Mouse (Mus musculus): Measurements from ENCODE around the gene Ube2ql1. TPM values are rescaled to one million over a fixed set of nuclear protein-coding genes. Genes with fewer than 3 reads are reported as not detected.

Gene Ube2ql1
- polyA plus RNA-seq (2015; fragmentation: Nextera tagmentation; extraction: Ambion mirVana): 36.3 and 40.6 TPM in 2 replicates

- H3K4me2 ChIP-seq: peak within 1 kb of the TSS; percentile 91
- H3K27ac ChIP-seq (replicated peaks): peak within 1 kb of the TSS; percentile 97
- peaks cover 43% of the 10 kb centered on the region for H3K4me1 ChIP-seq
- peak within 1 kb of the TSS; percentile 94 for H3K9ac ChIP-seq (replicated peaks)
- H3K9me3 ChIP-seq (replicated peaks): no peaks in the 10 kb centered on the region
- under 1% methylated on average over 40 of the region's 46 CpGs for WGBS
- peak within 1 kb of the TSS; percentile 89 for H3K4me3 ChIP-seq (replicated peaks)
- peak; percentile 95 for ATAC-seq (ENCODE audit: low FRiP score)
- no peaks in the 10 kb centered on the region for H3K27me3 ChIP-seq (replicated peaks)
- H3K36me3 ChIP-seq: no peaks in the 10 kb centered on the region
Observed at GRCm38 (mm10) chr13:69739759-69740135, at the start of gene Ube2ql1. TSS of gene Ube2ql1 (minus strand) at chr13:69739889.

- ATAC-seq (ENCODE audit: low FRiP score): no peak
- H3K9me3 ChIP-seq (replicated peaks): no peaks in the 10 kb centered on the region
- WGBS: 64% methylated on average over 5 of the region's 5 CpGs
Observed at GRCm38 (mm10) chr13:69788704-69789103, 49.0 kb upstream of the Ube2ql1 start.

GRCm38 (mm10) chr13:69778221-69778620 lies 38.5 kb upstream of the Ube2ql1 start:
- Histone ChIP-seq H3K9ac (replicated peaks) (no peak overlapping the region), H3K4me2 (no peak overlapping the region), H3K27ac (replicated peaks) (no peak overlapping the region), H3K4me1 (no peaks in the 10 kb centered on the region), H3K9me3 (replicated peaks) (no peaks in the 10 kb centered on the region), H3K4me3 (replicated peaks) (no peak overlapping the region), H3K27me3 (replicated peaks) (no peaks in the 10 kb centered on the region), H3K36me3 (no peaks in the 10 kb centered on the region)
- ATAC-seq (ENCODE audit: low FRiP score): no peak
- 91% methylated on average over 19 of the region's 19 CpGs for WGBS

More at GRCm38 (mm10) chr13:69788704-69789103, 49.0 kb upstream of the Ube2ql1 start:
- Histone ChIP-seq H3K4me3 (replicated peaks) (no peak overlapping the region), H3K36me3 (no peaks in the 10 kb centered on the region), H3K27me3 (replicated peaks) (no peaks in the 10 kb centered on the region), H3K9ac (replicated peaks) (no peak overlapping the region), H3K4me2 (no peak overlapping the region), H3K27ac (replicated peaks) (no peak overlapping the region), H3K4me1 (peaks cover 11% of the 10 kb centered on the region)

GRCm38 (mm10) chr13:69772358-69772757 lies 32.7 kb upstream of the Ube2ql1 start:
- Histone ChIP-seq H3K36me3 (no peaks in the 10 kb centered on the region), H3K9ac (replicated peaks) (no peak overlapping the region), H3K4me3 (replicated peaks) (no peak overlapping the region), H3K4me2 (no peak overlapping the region), H3K9me3 (replicated peaks) (no peaks in the 10 kb centered on the region), H3K27ac (replicated peaks) (no peak overlapping the region), H3K27me3 (replicated peaks) (no peaks in the 10 kb centered on the region), H3K4me1 (0 out of 2 replicates have a peak, but pooled peaks cover 2% of the 10 kb centered on the region)
- no peak for ATAC-seq (ENCODE audit: low FRiP score)
- 86% methylated on average over 4 of the region's 4 CpGs for WGBS

GRCm38 (mm10) chr13:69770538-69771456 lies 31.1 kb upstream of the Ube2ql1 start:
- Histone ChIP-seq H3K4me3 (replicated peaks) (no peak overlapping the region), H3K9me3 (replicated peaks) (no peaks in the 10 kb centered on the region), H3K36me3 (no peaks in the 10 kb centered on the region), H3K4me1 (0 out of 2 replicates have a peak, but pooled peaks cover 2% of the 10 kb centered on the region), H3K27ac (replicated peaks) (peak overlapping the region; percentile 54; the same call in 1 of the 2 replicates), H3K4me2 (no peak overlapping the region), H3K9ac (replicated peaks) (no peak overlapping the region), H3K27me3 (replicated peaks) (no peaks in the 10 kb centered on the region)
- ATAC-seq (ENCODE audit: low FRiP score): peak; percentile 59
- WGBS: 71% methylated on average over 12 of the region's 12 CpGs

GRCm38 (mm10) chr13:69768152-69768551 lies 28.5 kb upstream of the Ube2ql1 start:
- Histone ChIP-seq H3K4me1 (0 out of 2 replicates have a peak, but pooled peaks cover 2% of the 10 kb centered on the region), H3K36me3 (no peaks in the 10 kb centered on the region), H3K27me3 (replicated peaks) (no peaks in the 10 kb centered on the region), H3K9ac (replicated peaks) (no peak overlapping the region), H3K27ac (replicated peaks) (no peak overlapping the region), H3K9me3 (replicated peaks) (no peaks in the 10 kb centered on the region), H3K4me3 (replicated peaks) (no peak overlapping the region), H3K4me2 (no peak overlapping the region)
- 93% methylated on average over 10 of the region's 10 CpGs for WGBS
- no peak for ATAC-seq (ENCODE audit: low FRiP score)

GRCm38 (mm10) chr13:69764646-69765045 lies 25.0 kb upstream of the Ube2ql1 start:
- Histone ChIP-seq H3K4me1 (no peaks in the 10 kb centered on the region), H3K36me3 (no peaks in the 10 kb centered on the region), H3K27me3 (replicated peaks) (no peaks in the 10 kb centered on the region), H3K27ac (replicated peaks) (no peak overlapping the region), H3K9ac (replicated peaks) (no peak overlapping the region), H3K9me3 (replicated peaks) (no peaks in the 10 kb centered on the region), H3K4me2 (no peak overlapping the region), H3K4me3 (replicated peaks) (no peak overlapping the region)
- 63% methylated on average over 9 of the region's 9 CpGs for WGBS
- no peak for ATAC-seq (ENCODE audit: low FRiP score)

GRCm38 (mm10) chr13:69761393-69761792 lies 21.7 kb upstream of the Ube2ql1 start:
- ATAC-seq (ENCODE audit: low FRiP score): no peak
- no peaks in the 10 kb centered on the region for H3K4me1 ChIP-seq
- H3K27me3 ChIP-seq (replicated peaks): no peaks in the 10 kb centered on the region
- H3K4me2 ChIP-seq: no peak overlapping the region
- H3K9ac ChIP-seq (replicated peaks): no peak overlapping the region
- H3K9me3 ChIP-seq (replicated peaks): no peaks in the 10 kb centered on the region
- 0 out of 2 replicates have a peak overlapping the region, but pooled peaks have one; percentile 41 for H3K27ac ChIP-seq (replicated peaks)
- H3K36me3 ChIP-seq: no peaks in the 10 kb centered on the region
- 69% methylated on average over 10 of the region's 10 CpGs for WGBS
- H3K4me3 ChIP-seq (replicated peaks): no peak overlapping the region

GRCm38 (mm10) chr13:69758979-69759378 lies 19.3 kb upstream of the Ube2ql1 start:
- H3K27ac ChIP-seq (replicated peaks): no peak overlapping the region
- no peak overlapping the region for H3K4me2 ChIP-seq
- 81% methylated on average over 6 of the region's 6 CpGs for WGBS
- H3K9me3 ChIP-seq (replicated peaks): no peaks in the 10 kb centered on the region
- no peak for ATAC-seq (ENCODE audit: low FRiP score)
- no peak overlapping the region for H3K4me3 ChIP-seq (replicated peaks)
- H3K36me3 ChIP-seq: no peaks in the 10 kb centered on the region
- H3K27me3 ChIP-seq (replicated peaks): no peaks in the 10 kb centered on the region
- H3K4me1 ChIP-seq: no peaks in the 10 kb centered on the region
- H3K9ac ChIP-seq (replicated peaks): no peak overlapping the region

GRCm38 (mm10) chr13:69752875-69753274 lies 13.2 kb upstream of the Ube2ql1 start:
- no peaks in the 10 kb centered on the region for H3K4me1 ChIP-seq
- H3K27ac ChIP-seq (replicated peaks): no peak overlapping the region
- no peak overlapping the region for H3K4me3 ChIP-seq (replicated peaks)
- no peaks in the 10 kb centered on the region for H3K9me3 ChIP-seq (replicated peaks)
- H3K36me3 ChIP-seq: no peaks in the 10 kb centered on the region
- H3K9ac ChIP-seq (replicated peaks): no peak overlapping the region
- 0 out of 2 replicates have a peak, but pooled peaks cover 3% of the 10 kb centered on the region for H3K27me3 ChIP-seq (replicated peaks)
- H3K4me2 ChIP-seq: no peak overlapping the region
- 89% methylated on average over 2 of the region's 2 CpGs for WGBS
- ATAC-seq (ENCODE audit: low FRiP score): no peak

GRCm38 (mm10) chr13:69751510-69751909 lies 11.8 kb upstream of the Ube2ql1 start:
- no peaks in the 10 kb centered on the region for H3K36me3 ChIP-seq
- H3K27ac ChIP-seq (replicated peaks): no peak overlapping the region
- H3K4me2 ChIP-seq: no peak overlapping the region
- no peaks in the 10 kb centered on the region for H3K9me3 ChIP-seq (replicated peaks)
- H3K27me3 ChIP-seq (replicated peaks): 0 out of 2 replicates have a peak, but pooled peaks cover 3% of the 10 kb centered on the region
- H3K9ac ChIP-seq (replicated peaks): no peak overlapping the region
- WGBS: 88% methylated on average over 6 of the region's 6 CpGs
- no peaks in the 10 kb centered on the region for H3K4me1 ChIP-seq
- no peak for ATAC-seq (ENCODE audit: low FRiP score)
- no peak overlapping the region for H3K4me3 ChIP-seq (replicated peaks)

GRCm38 (mm10) chr13:69748756-69749155 lies 9.1 kb upstream of the Ube2ql1 start:
- no peaks in the 10 kb centered on the region for H3K36me3 ChIP-seq
- no peak for ATAC-seq (ENCODE audit: low FRiP score)
- no peak overlapping the region for H3K27ac ChIP-seq (replicated peaks)
- no peak overlapping the region for H3K4me3 ChIP-seq (replicated peaks)
- H3K4me1 ChIP-seq: no peaks in the 10 kb centered on the region
- H3K4me2 ChIP-seq: no peak overlapping the region
- no peak overlapping the region for H3K9ac ChIP-seq (replicated peaks)
- 41% methylated on average over 4 of the region's 4 CpGs for WGBS
- 0 out of 2 replicates have a peak, but pooled peaks cover 3% of the 10 kb centered on the region for H3K27me3 ChIP-seq (replicated peaks)
- H3K9me3 ChIP-seq (replicated peaks): no peaks in the 10 kb centered on the region

Measured in neural tube, embryonic 15.5 days (tissue).